Mouse (Mus musculus) frontal cortex, postnatal 36 days (tissue): ENCODE data around the gene Klhl11.

Experiments
- DNase-seq, 2 experiments: peaks; one replicate each; pipeline ENCODE4 v3.0.0; 2022; ENCODE audit warnings: low spot score in 2 of 2

The Klhl11 gene

GRCm38 (mm10) chr11:100471352-100472196 lies 967 bp downstream of the Klhl11 start:
- peak in 1 of 2 experiments; percentile 25 for DNase-seq

DNA sequence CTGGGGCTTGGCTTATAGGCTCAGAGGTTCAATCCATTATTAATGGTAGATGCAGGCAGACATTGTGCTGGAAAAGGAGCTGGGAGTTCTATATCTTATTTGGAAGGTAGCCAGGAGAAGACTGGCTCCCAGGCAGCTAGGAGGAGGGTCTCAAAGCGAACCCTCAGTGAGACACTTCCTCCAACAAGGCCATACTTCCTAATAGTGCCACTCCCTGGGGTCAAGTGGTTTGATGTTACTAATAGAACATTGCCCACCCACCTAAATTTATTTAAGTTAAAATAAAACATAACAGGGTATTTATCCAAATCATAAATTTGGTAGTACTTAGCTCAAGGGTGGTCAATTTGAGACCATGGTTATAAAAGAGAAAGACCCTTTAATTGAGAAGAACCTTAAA lies 6.7 kb downstream of the Klhl11 start:
- DNase-seq: no peak

- no peak for DNase-seq
These were observed 7.2 kb downstream of the Klhl11 start for GRCm38 (mm10) chr11:100465229-100465792.

GRCm38 (mm10) chr11:100462699-100463098 lies 9.8 kb downstream of the Klhl11 start:
- DNase-seq: peak in 1 of 2 experiments; percentile 50

GRCm38 (mm10) chr11:100457711-100458110 lies 14.8 kb downstream of the Klhl11 start:
- DNase-seq: no peak

GRCm38 (mm10) chr11:100457247-100457646 lies 15.3 kb downstream of the Klhl11 start:
- no peak for DNase-seq

GRCm38 (mm10) chr11:100442625-100443024 lies 29.9 kb downstream of the Klhl11 start:
- DNase-seq: no peak

- DNase-seq: no peak
These were observed 30.7 kb downstream of the Klhl11 start, which contains the start of the genes Nt5c3b and Klhl10 for GRCm38 (mm10) chr11:100441797-100442196. Gene Nt5c3b, minus strand, starts transcription at chr11:100441808. Gene Klhl10, plus strand, starts transcription at chr11:100441917.

DNA sequence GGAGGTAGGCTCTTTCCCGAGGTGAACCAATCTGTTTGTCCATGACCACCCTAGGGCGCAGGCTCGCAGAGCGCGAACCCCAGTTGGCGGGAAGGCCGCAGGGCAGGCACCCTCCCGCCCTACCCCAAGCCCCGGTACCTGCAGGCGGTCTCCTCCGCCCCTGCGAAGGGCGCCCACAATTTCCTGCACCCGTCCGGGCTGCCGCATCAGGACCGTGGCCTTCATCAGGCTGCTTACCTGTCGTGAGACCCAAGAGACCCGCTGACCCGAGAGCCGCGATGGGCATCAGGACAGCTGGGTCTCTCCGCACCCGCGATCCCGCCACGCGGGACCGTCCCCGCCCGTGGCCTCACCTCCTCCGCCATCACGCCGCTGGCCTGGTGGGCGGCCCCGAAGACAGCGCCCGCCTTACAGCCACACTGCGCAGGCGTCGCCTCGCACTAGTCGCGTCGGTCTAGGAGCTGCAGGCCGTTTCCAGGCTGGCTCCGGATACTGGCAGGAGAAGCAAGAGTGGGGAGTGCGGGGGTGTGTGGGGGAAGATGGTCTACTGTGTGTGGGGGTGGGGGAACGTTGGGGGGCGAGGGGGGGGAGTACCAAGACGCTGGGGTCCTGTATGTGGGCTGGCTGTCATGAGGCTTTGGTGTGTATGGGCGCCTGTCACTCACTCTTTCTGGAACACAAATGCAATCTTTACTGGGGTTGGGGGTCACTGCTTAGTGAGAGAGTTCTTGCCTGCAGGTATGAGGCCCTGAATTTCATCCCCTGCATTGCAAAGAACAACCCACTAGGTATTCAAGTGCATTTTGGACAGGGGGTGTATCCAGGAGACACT lies 31.6 kb downstream of the Klhl11 start:
- peak; percentile 81 to 87 for DNase-seq

- no peak for DNase-seq
These were observed 34.6 kb downstream of the Klhl11 start for GRCm38 (mm10) chr11:100437901-100438300.

DNA sequence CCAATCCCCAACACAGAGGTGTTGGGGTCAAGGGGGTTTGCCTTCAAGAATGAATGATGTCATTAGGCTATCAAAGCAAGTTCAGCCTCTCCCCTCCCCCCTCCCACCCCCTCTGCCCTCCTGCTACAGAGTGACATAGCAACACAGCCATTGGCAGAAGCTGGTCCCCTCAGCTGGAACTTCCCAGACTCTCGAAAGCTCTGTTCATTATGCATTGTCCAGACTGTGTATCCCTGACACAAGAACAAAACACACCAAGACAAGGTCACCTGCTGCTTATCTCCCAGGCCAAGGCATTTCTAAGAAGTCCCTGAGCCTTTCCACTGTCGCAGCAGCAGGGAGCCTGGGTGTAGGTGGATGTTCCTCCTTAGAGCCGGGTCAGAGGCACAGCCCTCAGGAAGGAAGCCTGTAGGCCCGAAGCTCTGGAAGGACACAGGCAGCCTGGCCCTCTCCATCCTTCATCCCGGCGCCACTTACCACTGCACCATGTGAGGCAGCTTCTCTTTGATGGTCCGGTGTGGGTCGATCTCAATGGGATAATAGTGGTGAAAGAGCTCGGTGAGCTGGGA lies 36.8 kb downstream of the Klhl11 start:
- DNase-seq: no peak

DNA sequence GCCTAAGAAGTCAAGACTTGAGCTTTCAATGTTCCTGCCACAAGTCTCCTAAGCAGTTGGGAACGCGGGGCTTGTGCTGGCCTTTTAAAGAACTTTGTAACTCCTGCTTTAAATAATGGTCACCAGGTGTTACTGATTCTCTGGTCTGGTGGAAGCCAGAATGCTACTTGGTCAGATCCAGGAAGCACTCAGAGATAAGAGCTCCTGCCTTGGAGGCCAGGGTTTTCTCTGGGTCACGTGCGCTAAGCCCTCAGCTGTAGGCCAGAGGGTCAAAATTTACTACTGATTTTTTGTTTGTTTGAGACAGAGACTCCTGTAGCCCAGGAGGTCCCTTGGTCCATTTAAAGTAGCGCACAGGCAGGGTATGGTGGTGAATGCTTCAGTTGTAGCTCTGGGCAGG lies 40.5 kb downstream of the Klhl11 start:
- DNase-seq: no peak

- DNase-seq: no peak
These were observed 42.5 kb downstream of the Klhl11 start for GRCm38 (mm10) chr11:100430052-100430451.

GRCm38 (mm10) chr11:100428612-100429199 lies 43.8 kb downstream of the Klhl11 start:
- peak in 1 of 2 experiments; percentile 40 for DNase-seq

- DNase-seq: no peak
These were observed 45.7 kb downstream of the Klhl11 start for GRCm38 (mm10) chr11:100426820-100427219.

DNA sequence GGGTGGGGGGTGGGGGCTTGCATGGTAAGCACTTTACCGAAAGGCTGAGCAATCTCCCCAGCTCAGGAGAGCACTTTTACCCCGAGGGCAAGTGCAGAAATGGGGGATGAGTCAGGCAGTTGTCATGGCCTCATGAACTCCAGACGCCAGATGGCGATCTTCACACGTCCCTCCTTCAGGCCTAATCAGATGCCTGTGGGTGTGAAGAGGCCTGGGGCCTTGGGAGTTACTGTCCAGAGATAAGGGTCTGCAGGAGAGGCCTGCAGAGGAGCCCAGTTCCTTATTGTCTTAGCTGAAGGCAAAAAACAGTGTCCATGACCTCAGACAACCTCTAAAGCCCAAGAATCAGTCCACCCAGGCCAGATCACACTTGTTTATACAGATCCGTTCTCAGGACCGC lies 46.7 kb downstream of the Klhl11 start:
- peak in 1 of 2 experiments; percentile 69 for DNase-seq

GRCm38 (mm10) chr11:100423836-100424235 lies 48.7 kb downstream of the Klhl11 start:
- no peak for DNase-seq

DNA sequence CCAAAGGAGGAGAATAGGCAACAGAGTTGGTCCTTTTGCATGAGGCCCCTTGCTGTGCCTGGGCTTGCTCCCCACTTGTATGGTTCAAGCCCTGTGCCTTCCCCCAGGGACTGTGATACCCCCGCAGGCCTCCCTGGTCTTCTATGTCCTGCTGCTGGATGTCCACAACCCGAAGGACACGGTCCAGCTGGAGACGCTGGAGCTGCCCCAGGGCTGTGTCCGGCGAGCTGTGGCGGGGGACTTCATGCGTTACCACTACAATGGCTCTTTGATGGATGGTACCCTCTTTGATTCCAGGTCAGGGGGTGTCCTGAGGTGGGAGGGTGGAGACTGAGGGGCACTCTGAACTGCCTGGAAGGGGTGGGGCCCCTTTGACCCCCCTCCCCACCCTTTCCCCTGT lies 51.0 kb downstream of the Klhl11 start:
- no peak for DNase-seq

DNA sequence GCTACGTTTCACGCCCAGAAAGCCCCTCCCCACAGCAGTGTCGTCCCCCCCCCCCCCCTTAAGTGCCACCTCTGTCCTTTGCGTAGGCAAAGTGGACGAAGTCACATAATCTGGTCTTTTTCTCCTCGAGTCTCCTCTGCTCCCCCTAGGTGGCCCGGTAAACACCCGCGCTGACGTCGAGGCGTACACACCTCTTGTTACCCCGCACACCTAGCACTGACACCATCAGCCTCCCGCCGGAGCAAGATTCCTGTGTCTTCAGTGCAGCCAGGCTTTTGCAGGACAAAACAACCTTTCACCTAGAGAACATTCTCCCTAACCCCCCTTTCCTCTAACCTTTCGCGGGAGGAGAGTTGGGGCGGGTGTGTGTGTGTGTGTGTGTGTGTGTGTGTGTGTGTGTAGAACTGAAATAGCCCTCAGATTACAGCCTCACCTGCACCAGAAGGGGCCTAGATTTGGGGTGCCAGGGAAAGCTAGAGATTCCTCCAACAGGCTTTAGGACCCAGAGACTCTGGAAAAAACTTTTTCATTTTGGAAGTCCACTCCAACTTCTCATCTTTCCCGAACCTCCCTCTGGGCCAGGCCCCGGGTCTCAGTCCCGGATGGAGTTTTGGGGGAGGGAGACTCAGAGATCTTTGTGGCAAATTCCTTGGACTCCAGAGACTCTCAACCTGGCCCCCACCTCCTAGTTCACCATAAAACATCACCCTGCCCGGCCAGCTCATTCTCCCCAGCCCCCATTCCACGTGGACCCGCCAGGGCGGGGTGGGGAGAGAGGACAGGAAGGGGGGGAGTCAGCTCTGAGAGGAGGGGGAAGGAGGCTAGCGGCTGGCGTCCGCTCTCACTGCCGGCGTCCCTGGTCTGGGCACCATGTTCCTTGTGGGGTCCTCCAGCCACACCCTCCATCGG lies 57.4 kb downstream of the Klhl11 start, which contains the start of gene Fkbp10:
Gene Fkbp10 (plus strand): TSS at position 784 of the 909 bp plus-strand sequence.
- DNase-seq: no peak
